Mouse (Mus musculus) gastrocnemius, postnatal 25 days (tissue): Measurements from ENCODE around the gene Vrk1. TPM values are rescaled to one million over a fixed set of nuclear protein-coding genes. Genes with fewer than 3 reads are reported as not detected.

Experiments
- DNase-seq: peaks from one replicate; pipeline ENCODE4 v3.0.0; 2022
- total RNA-seq, 2 experiments: library from RNA; stranded (reverse); gene quantifications; 1 replicate in 1 of 2; 2 replicates in 1 of 2; pipeline ENCODE4 v1.2.3; 2021

Gene Vrk1
- total RNA-seq, 2 experiments from 2014 or later: 3.0 to 3.4 TPM

DNA sequence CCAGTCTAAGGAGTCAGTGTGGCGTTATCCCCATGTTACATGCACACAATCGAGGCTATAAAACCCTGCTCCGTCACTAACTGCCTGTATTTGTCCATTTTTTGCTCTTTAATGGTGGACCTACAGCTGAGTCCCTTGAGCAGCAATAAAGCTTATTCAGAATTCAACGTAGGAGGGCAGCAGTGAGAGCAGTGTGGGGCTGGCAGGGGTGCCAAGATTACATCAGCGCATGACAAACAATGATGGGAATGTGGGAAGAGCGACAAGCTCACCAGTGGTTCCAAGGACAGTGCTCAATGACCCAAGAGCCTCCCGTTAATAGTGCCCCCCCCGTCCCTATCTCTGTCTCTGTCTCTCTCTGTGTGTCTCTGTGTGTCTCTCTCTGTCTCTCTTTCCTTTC is 8.3 kb upstream of the Vrk1 start:
- DNase-seq: no peak

DNA sequence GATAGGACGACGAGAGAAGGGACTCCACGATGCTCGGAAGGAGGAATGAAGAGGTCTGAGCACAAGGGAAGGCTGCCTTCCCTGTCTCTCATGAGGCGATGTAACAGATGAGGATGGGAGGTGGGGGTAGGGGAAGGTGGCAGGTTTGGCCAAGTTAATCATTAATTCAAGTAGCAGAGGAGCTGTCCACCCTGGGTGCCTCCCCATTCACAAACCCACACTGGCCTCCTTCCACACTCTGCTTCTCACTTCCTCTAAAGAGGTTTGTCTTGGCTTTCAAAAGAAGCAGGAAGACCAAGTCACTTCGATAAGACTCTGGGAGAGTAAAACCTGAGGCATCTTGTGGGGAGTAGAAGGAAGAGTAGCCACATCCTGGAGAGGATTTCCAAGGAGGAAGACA is 5.3 kb upstream of the Vrk1 start:
- DNase-seq: no peak

DNA sequence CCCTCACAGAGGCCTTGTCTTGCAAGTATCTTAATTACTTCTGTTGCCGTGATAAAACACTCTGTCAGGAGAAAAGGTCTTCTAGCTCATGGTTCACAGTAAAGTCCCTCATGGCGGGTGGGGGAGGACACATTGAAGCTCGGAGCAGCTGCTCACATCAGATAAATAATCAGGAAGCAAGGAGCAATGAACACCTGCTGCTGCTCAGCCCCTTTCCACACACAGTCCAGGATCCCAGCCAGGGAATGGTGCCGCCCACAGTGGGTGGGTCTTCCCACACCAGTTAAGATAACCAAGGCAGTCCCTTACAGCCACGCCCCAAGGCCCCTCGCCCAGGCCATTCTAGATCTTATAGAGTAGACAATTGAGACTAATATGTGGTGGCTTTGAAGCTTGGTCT is 3.8 kb upstream of the Vrk1 start:
- DNase-seq: no peak

DNA sequence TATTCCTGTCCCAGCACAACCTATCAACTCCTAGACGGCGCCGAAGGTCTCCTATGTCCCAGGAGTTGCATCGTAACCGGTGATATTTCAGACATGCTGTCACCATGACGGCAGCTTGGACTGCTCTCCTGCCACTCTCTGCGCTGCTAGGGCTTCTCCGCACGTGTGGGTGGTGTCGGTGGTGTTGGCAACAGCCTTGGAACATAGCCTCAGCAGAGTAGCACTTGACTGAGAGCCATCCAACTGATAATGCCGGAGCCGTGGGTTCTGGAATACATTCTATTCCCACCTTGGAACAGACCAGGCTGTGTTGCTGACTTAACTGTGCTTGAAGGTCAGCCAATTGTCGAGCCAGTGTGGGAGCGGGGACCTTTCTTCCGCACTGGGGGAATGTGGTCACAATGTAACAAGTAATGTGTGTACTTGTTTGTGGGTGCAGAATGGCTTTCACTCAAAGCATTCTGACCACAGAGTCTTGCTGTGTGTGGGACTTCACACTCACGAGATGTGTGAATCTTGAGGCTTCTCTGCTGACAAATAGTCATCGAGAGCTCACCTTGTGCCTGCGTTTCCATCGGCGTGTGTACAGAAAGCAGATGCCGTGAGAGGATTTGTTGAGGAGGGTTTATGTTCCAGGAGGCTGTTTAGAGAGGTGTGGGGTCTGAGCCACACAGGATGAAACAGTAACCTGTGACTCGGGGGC is 1.5 kb upstream of the Vrk1 start:
- DNase-seq: no peak

DNA sequence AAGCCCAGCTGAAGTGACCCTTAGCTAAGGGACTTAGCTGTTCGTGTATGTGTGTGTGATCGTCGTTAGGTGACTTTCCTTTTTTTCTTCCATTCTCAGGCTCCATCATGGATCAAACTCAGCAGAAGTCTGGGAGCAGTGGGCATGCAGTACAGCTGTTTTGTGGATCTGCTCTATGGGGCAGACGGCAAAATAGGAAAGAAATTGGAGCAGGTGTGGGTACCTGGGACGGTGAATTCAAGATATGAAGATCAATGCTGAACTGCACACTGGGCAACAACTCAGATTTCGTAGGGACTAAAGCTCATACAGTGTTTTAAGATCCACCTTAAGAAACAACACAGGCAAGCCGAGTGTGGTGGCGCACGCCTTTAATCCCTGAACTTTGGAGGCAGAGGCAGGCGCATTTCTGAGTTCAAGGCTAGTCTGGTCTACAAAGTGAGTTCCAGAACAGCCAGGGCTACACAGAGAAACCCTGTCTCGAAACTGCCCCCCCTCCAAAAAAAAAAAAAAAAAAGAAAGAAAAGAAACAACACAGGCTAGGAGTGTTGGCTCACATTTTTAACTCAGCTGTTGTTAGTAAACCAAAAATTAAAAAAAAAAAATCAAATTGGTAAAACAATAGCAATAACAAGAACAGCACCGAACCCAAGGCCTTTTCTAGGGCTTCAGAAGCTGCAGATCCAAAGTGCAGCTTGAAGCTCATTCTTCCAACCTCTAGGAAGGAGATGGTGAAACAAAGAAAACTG is 732 bp upstream of the Vrk1 start:
- DNase-seq: no peak

DNA sequence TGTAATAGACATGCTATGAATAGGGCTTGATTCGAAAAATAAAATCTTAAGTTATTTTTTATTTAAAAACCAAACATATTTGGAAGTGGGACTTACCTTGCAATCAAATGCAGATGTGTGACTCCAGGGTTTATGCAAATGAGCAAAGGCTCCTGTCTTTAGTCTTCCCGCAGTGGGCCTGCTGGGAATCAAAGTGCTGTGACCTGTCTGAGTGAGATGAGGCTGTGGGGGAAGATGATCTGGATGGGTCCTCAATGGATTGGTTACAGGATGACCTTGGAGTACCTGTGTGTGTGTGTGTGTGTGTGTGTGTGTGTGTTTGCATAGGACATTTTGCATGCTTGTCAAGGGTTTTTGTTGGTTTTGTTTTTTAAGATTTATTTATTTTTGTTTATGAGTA is 2.1 kb downstream of the Vrk1 start:
- DNase-seq: no peak

DNA sequence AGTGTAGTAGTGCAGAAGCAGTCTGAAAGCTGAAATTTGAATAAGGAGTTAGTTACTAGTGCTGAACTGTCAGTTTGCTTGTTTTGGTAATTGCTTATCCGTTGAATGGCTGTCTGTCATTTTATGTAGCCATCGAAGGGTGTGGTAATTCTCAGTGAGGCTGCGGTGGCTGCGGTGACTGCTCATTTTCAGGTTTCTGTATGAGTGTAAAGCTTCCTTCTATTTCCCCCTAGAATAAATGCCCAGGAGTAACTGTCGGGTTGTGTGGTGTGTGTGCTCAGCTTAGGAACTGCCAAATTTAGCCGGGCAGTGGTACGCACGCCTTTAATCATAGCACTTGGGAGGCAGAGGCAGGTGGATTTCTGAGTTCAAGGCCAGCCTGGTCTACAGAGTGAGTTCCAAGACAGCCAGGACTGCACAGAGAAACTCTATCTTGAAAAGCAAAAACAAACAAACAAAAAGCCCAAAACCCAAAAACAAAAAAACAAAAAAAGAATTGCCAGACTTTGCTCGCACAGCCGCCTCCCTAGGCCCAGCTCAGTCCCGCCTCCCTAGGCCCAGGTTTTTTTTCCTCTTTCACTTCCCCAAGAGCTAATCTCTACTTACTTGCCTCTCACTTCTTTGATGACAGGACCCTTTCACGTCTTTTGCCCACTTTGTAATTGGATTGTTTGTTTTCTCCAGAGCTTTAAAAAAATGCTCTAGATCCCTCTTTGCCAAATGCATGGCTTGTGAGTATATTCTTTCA is 6.4 kb downstream of the Vrk1 start:
- no peak for DNase-seq

DNA sequence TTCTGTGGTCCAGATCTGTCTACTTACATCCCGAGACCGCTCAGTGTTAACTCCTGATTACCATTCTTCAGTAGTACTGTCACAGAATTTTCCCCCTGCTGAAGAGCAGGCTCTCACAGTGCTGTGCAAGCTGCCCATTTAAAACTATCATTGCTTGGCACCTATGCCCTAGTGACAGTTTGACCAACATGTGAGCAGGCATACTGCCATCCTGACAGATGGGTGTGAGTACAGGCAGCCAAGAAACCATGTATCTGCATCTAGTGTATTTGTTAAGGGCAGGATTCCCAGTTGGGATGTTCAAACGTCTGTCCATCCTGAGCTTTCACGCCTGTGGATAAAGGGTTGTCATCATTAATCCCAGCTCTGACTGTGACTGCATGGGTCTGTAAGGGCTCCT is 10.0 kb downstream of the Vrk1 start:
- no peak for DNase-seq

DNA sequence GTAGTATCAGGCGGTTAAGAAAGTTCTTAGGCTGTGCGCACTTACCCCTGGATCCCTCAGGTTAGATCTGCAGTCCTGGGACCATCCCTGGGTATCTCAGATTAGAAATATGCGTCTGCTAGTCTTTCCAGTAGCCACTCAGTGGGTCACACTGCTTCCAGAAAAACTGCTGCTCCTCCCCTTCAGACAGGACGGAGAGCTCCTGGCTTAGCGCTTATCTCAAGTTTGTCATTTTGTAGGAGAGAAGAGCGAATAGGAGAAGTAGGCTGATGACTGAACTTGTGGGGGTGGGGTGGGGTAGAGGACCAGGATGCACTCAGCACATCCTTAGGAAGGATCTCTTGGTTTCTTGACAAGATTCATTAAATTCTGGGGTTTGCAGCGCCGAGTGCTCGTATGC is 13.6 kb downstream of the Vrk1 start:
- DNase-seq: no peak

DNA sequence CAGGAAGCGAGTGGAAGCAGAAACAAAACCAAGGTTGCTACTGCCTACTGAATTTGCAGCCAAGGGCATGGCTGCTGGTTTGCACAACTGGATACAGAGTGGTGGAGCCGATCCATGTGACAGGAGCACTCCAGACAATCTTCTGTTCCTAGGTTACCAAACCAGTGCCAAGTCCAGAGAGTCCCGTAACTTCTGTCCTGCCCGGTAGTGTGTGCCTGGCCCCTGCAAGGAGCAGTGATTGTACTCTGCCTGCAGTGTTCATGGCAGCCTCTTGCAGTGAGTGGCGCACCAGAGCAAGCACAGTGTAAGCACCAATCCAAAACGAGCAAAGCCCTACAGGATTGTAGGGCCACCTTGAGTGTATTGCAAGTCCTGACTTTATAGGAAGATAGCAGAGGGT is 15.4 kb downstream of the Vrk1 start:
- DNase-seq: no peak

DNA sequence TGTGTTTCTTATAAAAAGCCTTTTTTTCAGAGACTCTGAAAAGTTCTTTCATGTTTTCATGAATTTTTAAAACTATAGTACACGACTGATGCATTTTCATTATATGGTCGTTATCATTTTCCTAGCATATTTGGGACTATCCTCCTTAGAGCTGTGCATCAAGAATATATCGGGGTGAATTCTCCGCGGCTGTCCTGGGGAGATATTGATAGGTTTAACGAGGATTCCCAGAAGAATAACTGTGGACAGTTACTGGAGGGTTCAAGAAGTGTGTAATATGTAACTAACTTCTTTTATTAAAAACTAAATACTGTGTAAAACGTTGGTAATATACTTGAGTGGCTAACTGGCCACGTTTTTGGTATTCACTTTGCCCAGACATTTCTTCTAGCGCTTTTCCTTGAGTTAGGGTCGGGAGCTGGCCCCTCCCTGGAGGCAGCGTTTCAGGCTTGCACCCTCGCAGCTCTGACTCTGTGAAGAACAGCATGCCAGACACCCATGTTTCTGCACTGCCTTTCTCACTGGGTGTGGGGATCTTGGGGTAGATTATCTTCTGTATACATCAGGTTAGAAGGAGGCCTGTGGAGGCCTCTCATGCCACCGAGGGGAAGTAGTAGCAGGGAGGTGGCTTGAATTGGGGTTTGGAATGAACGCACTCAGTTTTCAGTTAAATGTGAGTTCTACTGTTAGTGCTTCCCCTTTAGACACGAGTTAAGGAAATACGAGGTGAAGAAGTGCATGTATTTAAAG is 16.5 kb downstream of the Vrk1 start:
- no peak for DNase-seq

DNA sequence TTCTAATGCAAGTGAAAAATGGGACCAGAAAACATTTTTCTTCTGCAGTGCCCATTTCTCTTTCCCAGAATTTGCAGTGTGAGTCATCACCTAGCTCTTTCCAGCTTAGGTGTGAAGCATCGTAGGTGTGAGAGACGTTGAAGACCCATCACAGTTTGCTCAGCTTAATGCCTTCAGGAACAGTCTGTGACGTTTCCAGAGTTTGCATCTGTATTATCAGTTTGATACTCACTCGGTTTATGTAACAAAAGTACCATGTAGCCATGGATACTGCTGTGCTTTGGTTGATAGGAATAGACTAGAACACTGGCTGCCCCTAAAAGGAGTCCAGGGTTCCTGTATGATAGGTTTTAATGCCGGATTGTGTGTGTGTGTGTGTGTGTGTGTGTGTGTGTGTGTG is 17.3 kb downstream of the Vrk1 start:
- DNase-seq: no peak

DNA sequence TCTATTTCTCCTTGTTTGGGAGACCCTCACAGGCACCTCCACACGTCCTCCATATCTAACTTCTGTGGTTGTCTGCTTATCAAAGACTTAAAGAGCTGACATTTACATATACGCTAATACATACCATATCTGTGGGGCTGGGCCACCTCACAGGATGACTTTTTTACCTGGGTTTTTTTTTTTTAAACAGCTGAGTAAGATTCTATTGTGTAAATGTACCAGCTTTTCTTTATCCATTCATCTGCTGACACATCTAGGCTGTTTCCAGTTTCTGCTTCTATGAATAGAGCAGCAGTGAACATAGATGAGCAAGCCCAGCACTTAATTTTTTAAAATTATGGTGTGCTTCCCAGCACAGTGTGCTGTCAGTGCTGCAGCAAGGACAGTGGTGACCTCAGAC is 19.6 kb downstream of the Vrk1 start:
- DNase-seq: no peak

DNA sequence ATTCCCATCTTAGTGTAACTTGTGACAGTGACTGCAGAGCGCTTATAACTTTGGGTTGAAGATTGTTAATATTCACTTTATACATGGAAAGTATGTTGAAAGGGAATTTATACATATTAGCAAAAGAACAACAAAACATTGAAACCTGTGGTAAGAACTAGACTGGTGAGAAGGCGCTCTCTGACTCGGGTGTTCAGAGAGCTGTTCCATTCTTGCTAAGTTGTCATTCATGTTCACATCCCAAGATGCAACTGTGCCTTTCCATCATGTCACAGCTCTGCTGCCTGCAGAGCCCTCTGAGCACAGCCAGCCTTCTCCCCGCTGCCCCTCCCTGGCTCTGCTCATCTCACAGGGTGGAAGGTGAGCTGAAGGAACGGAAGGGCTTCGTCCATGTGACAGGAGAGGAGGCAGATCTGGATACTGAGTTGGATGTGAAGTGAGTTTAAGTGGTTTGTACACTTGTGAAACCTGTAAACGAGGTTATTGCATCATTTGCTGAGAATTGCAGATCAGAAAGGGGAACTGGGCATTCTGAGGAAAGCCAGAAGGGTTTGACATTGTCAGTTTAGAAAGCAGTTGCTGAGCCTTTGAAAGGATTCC is 20.2 kb downstream of the Vrk1 start:
- no peak for DNase-seq

DNA sequence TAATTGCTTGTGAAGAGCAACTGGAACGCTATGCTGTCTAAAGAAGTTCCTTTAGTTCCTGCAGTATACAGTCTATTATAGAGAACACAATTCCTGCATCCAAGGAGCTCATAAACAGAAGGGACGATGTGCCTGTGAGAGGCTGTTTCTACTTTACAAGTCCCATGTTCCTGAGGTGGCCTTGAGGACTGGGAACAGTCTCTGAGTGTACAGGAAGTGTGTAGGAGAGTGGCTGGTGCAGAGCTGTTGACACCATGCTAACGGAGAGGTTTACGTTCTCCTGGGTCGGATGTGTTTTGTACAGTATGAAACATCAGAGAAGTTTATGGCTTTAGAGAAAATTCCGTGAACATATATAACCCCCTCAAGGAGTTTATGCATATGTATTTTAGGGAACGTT is 20.8 kb downstream of the Vrk1 start:
- no peak for DNase-seq

DNA sequence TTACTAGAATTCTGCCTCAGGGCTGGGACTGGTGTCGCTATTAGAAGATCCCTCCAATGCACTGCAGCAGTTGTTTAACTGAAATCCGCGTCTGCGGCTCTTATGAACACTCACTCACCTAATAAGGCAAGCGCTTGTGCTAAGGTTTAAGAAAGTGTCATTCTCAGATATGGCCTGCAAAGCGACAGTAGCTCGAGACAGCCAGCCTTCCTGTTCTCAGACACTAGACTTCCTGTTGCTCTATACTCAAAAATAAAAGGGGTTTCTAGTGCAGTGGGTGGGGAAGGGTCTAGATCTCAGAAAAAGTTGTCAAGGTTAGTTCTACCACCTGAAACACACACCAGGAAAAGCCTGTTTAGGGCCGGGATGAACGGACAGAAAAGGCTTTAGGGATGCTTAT is 21.9 kb downstream of the Vrk1 start:
- no peak for DNase-seq

DNA sequence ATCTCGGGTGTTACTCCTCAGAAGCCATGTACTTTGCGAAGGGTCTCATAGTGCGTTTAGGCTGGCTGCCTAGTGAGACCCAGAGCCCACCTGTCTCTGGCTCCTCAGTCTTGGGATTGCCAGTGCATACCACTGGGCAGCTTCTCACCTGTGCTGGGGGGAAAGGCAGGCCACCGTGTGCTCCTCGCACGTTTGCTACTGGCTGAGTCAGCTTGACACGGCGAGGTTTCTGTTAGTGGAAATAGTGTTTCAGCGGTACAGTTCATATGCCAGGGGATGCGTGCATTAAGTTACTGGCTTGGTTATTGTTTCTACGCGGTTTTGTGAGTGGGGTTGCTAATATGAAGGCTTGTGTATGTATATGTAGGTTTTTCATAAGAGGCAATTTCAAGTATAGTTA is 22.3 kb downstream of the Vrk1 start:
- DNase-seq: no peak

DNA sequence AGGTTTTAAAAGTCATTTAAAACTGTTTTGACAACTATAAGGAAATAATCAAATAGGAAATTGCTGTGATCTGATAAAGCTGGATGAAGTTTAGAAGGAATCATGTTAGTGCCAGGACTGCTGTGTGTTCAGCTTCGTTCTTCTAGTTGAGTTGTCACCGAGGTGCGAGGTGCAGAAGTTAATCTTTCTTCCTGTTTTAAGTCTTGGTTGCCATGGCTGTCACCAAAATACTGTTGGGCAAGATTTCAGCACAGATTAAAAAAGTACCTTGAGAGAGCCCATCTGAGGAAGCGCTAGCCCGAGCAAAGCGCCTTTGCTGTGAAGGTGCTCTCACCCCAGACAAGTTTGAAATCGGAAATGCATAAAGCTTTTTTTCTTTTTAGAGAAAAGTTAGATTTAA is 24.2 kb downstream of the Vrk1 start:
- DNase-seq: no peak

DNA sequence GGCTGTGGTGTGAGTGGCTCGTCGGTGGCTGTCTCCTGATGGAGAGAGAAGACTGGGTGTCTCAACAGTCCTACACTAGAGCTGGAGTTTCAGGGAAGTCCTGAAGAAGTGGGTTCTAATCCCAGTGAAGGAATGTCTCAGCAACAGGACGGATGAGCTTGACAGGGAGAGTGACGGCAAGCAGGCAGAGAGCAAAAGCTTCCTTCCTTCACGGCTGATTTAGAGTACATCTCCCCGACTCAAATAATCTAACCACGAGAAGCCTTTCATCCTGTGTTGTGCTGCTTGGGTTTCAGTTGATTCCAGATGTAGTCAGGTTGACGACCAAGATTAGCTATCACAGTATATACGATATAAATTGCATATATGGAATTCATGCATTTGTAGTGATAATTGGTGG is 24.7 kb downstream of the Vrk1 start:
- no peak for DNase-seq

DNA sequence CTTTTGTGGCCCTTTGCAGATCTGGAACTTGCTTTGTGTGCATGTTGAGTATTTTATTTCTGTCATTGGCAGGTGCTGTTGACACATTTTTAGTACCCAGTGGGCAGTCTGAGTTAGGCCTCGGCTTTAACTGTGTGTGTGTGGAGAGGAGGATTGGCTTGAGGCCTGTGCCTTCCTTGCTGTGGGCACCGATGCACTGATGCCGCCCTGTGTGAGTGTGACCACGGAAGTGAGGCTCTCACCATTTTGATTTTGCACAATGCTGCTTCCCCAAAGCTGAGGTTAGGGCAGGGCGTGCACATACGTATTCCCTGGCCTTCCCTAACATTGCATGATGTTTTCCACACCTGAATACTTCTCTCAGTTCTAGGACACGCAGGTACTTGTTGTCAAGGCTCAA is 30.2 kb downstream of the Vrk1 start:
- no peak for DNase-seq

DNA sequence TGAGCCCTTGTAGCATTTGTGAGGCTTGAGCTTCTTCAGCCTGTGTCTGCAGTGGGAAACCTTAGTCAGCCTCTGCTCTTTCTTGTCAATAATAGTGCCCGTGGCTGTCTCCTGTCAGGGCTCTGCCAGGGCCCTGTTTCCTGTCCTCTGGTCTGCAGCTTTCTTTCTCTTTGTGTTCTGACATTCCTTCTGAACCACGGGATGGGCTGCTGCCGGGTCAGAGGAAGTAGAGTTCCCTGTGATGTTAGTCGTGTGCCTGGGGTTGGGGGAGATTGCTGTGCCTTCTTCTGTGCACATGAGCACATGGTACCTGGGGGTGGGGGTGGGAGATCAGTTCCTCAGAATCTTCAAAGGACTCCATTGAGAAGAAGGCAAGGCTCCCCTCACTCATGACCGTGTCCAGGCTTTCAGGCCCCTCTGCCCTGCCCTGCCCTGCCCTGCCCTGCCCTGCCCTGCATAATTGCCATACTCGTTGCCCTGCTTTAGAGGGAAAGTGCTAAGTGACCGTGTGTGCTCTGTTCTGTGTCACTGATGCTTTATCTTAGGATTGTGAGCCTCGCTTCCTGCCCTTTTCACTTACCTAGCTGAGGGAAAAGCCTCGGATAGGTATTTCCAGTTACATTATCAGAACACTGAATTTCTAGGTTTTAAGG is 36.2 kb downstream of the Vrk1 start:
- no peak for DNase-seq

DNA sequence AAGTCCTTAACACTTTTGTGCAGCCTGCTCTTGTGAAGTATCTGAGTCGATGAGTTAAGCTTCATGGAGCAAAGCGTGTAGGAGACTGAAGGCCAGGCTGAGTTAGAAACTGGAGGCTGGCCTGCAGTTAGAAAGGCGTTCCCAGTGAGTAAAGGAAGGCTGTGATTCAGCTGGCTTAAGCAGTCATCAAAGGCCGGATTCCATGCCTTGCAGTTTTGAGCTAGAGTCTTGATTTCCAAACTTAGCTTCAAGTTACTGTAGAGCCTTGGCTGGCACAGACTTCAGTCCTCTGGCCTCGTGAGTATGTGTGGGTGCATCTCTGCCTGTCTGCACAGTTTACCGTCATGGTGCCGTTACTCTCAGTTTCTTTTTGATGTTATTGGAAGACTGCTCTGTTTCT is 42.2 kb downstream of the Vrk1 start:
- DNase-seq: no peak
